Mouse (Mus musculus) lung, embryonic 15.5 days (tissue): ENCODE data around the gene Uqcc1. TPM values are rescaled to one million over a fixed set of nuclear protein-coding genes. Genes with fewer than 3 reads are reported as not detected.
"Not testable (repeated sequence)": the region's sequence is repeated elsewhere in the genome, so short reads cannot be mapped to it uniquely, and the experiment has no call there.

Source experiments
- ATAC-seq: fragments of 200-750 bp; cut with Nextera tagmentation; 2 replicates; pipeline ENCODE4 v1.8.0; 2017; ENCODE audit warnings: moderate number of reproducible peaks, borderline replicate concordance; ENCODE audit not compliant: low FRiP score, low TSS enrichment; ENCODE audit errors: extremely low read depth
- H3K27ac ChIP-seq: fragments of 300-500 bp; sonication (generic); 2 replicates; pipeline ENCODE4 v1.5.1; 2015; ENCODE audit warnings: moderate library complexity, mild to moderate bottlenecking, inconsistent platforms
- H3K27me3 ChIP-seq: fragments of 300-500 bp; sonication (generic); 2 replicates; pipeline ENCODE4 v1.6.1; 2015; ENCODE audit warnings: inconsistent platforms
- H3K36me3 ChIP-seq: fragments of 300-500 bp; sonication (generic); 2 replicates; pipeline ENCODE4 v1.6.1; 2015; ENCODE audit warnings: inconsistent platforms
- H3K4me1 ChIP-seq: fragments of 300-500 bp; sonication (generic); 2 replicates; pipeline ENCODE4 v1.6.1; 2015; ENCODE audit warnings: inconsistent platforms
- H3K4me2 ChIP-seq: fragments of 300-500 bp; sonication (generic); 2 replicates; pipeline ENCODE4 v1.6.1; 2015; ENCODE audit warnings: inconsistent platforms, mild to moderate bottlenecking, moderate library complexity
- H3K4me3 ChIP-seq: fragments of 300-500 bp; sonication (generic); 2 replicates; pipeline ENCODE4 v1.5.1; 2015; ENCODE audit warnings: mild to moderate bottlenecking, inconsistent platforms
- H3K9ac ChIP-seq: fragments of 300-500 bp; sonication (generic); 2 replicates; pipeline ENCODE4 v1.6.1; 2015; ENCODE audit warnings: inconsistent platforms
- H3K9me3 ChIP-seq: fragments of 300-500 bp; sonication (generic); 2 replicates; pipeline ENCODE4 v1.6.1; 2016; ENCODE audit warnings: inconsistent platforms
- WGBS: fragments of 180-500 bp; shearing (Covaris S2); methylation state at CpG from one replicate; pipeline ENCODE4 v1.1.7; 2015; 5-methylcytosine and 5-hydroxymethylcytosine counted together
- polyA plus RNA-seq: library from polyadenylated mRNA; unstranded; fragments of >200 nt; fragmentation: Nextera tagmentation; extraction: Ambion mirVana; gene quantifications from 2 replicates; pipeline ENCODE4 v1.2.1, GENCODE M21; 2015

Uqcc1 gene
- polyA plus RNA-seq, 1 experiment from 2014 or later: 65.9 TPM

DNA sequence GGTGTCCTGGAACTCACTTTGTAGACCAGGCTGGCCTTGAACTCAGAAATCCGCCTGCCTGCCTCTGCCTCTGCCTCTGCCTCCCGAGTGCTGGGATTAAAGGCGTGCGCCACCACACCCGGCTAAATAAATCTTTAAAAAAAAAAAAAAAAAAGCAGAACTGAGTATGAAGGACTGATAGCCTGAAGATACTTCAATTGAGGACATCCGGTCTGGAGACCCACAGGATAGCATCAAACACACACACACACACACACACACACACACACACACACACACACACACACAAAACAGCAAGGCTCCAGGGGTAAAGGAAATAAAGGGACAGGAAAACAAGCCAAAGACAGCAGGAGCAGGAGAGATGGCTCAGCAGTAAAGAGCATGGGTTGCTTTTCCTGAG is 4.9 kb downstream of the Uqcc1 start:
- not testable (repeated sequence) for H3K4me1 ChIP-seq, H3K4me2 ChIP-seq, H3K9me3 ChIP-seq, H3K27ac ChIP-seq, H3K9ac ChIP-seq, H3K4me3 ChIP-seq, ATAC-seq, H3K27me3 ChIP-seq
- WGBS: 92% methylated on average over 6 of the region's 6 CpGs
- peaks cover 12% of the 10 kb centered on the region; the same call in 1 of the 2 replicates for H3K36me3 ChIP-seq

DNA sequence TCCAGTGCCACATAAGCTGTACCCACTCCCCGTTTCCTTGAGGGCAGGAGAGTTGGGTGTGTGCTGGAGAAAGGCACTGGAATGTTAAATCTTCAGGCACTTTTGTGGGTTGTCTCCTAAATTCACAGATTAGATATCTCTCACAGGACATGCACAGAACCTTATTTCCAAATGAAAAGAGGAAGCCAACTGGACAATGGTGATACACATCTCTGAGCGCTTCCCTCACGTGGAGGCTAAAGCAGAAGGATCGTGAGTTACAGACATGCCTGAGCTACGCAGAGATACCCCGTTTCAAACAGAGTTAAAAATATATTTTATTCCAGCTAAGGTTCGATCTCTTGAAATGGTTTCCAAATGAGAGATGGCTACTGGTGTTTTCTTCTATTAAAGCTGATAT is 7.0 kb downstream of the Uqcc1 start:
- H3K27me3 ChIP-seq: no peaks in the 10 kb centered on the region
- H3K9me3 ChIP-seq: no peaks in the 10 kb centered on the region
- no peak overlapping the region for H3K4me3 ChIP-seq
- peaks cover 20% of the 10 kb centered on the region for H3K36me3 ChIP-seq
- 91% methylated on average over 7 of the region's 7 CpGs for WGBS
- no peak for ATAC-seq
- no peak overlapping the region for H3K4me2 ChIP-seq
- no peak overlapping the region for H3K27ac ChIP-seq
- no peak overlapping the region for H3K9ac ChIP-seq
- no peaks in the 10 kb centered on the region for H3K4me1 ChIP-seq

DNA sequence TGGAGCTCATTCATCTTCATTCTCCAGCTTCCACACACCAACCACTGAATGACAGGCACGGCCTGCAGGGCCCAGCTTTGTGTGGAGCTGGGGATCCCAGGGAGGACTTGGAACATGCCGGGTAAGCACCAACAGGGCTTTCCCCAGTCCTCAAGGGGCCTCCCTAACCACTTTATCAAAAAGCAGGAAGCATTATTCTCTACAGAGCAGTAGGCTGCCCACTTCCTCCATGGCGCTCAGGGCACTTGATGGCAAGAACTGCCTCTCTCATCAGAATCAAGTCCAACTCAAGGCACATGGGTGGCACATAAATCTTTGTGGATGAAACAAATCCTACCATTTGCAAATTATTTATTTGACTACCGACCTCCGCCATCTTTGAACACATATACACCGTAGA is 15.4 kb downstream of the Uqcc1 start:
- H3K4me2 ChIP-seq: no peak overlapping the region
- no peak overlapping the region for H3K27ac ChIP-seq
- no peaks in the 10 kb centered on the region for H3K4me1 ChIP-seq
- peaks cover 37% of the 10 kb centered on the region for H3K36me3 ChIP-seq
- no peak for ATAC-seq
- 86% methylated on average over 6 of the region's 6 CpGs for WGBS
- H3K27me3 ChIP-seq: no peaks in the 10 kb centered on the region
- no peak overlapping the region for H3K4me3 ChIP-seq
- no peaks in the 10 kb centered on the region for H3K9me3 ChIP-seq
- H3K9ac ChIP-seq: no peak overlapping the region

DNA sequence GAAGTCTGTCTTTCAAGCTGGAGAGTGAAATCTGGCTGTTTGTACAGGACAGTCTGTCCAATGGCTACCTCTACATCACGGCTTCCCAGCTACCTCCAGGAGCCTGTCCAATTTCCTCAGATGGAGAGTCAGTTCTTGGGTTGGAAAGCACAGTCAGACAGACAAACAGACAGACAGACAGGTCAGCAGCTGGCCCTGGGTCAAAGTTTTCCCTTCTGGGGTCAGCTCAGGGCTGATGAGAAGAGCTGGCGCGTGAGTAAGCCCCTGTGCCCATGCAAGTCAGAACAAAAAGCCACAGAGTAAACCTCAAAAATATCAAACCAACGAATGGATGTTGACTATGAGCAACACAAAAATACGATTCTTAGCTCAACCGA is 26.5 kb downstream of the Uqcc1 start:
- no peak overlapping the region for H3K4me3 ChIP-seq
- no peak for ATAC-seq
- H3K4me2 ChIP-seq: no peak overlapping the region
- no peak overlapping the region for H3K9ac ChIP-seq
- H3K27me3 ChIP-seq: no peaks in the 10 kb centered on the region
- no peaks in the 10 kb centered on the region for H3K9me3 ChIP-seq
- peaks cover 8% of the 10 kb centered on the region; the same call in 1 of the 2 replicates for H3K36me3 ChIP-seq
- no peaks in the 10 kb centered on the region for H3K4me1 ChIP-seq
- no peak overlapping the region for H3K27ac ChIP-seq
- 91% methylated on average over 6 of the region's 6 CpGs for WGBS

DNA sequence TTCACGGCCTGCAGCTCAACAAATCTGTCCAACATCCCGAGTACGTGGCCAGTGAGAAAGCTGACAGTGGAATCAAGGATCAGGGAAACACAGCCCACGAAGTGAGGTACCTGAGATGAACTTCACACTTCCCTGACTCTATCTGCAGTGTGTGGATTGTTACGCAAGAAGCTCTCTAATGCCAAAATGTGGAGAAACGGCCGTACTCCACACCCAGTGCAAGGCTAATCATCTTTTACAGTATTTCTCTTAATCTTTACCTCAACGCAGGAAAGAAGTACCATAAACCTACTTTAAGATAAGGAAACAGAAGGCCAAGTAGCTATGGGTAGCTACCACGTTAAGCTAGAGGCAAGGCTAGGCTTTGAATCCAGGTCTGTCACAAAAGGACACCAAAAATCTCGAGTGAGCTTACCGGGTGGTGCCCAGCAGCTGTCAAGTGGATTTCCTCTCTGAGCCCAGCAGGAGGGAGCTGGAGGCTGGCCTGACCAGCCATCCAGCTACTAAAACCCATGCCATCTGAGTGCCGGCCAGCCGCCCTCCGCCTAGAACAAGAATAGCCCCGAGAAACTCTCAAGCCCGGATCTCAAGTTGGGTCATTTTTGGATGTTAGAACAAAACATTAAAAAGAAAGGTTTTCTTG is 27.0 kb downstream of the Uqcc1 start:
- Histone ChIP-seq H3K4me2 (no peak overlapping the region), H3K9ac (no peak overlapping the region), H3K27me3 (no peaks in the 10 kb centered on the region), H3K36me3 (peaks cover 7% of the 10 kb centered on the region; the same call in 1 of the 2 replicates), H3K9me3 (no peaks in the 10 kb centered on the region), H3K4me1 (no peaks in the 10 kb centered on the region), H3K27ac (no peak overlapping the region), H3K4me3 (no peak overlapping the region)
- WGBS: 85% methylated on average over 16 of the region's 16 CpGs
- ATAC-seq: no peak

DNA sequence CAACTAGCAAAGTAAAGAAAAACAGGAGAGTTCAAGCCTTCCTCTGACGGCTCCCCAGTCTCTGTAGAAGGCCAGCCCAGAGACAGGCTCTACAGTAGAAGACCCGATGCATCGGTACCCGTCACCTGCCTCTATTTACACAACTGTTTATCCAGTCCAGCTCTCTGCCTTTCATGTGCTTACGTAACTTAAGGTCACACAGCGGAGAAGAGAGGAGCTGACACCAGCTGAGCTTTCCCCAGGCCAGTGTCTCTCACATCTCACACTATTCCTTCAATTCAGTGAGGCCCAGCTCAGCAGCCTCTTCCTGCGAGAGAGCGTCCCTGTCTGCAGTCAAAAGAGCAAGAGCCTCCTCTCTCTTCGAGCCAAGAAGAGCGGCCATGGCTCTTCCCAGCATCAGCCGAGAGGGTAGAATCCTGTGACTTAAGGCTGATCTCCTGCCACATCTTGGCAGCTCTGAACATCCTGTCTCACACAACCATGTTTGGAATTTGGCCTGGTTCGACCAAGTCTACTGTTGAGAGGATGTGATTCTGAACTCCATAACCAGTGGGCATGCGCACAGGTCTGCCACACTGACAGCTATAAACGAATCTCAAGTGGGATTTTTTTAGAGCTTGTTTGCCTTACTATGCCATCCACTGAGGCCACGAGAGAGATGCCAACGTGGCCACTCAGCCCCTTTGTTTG is 34.9 kb downstream of the Uqcc1 start:
- Histone ChIP-seq H3K27ac (0 out of 2 replicates have a peak overlapping the region, but pooled peaks have one; percentile 6), H3K4me1 (no peaks in the 10 kb centered on the region), H3K4me2 (no peak overlapping the region), H3K9me3 (no peaks in the 10 kb centered on the region), H3K36me3 (peaks cover 7% of the 10 kb centered on the region; the same call in 1 of the 2 replicates), H3K9ac (no peak overlapping the region), H3K27me3 (no peaks in the 10 kb centered on the region), H3K4me3 (no peak overlapping the region)
- ATAC-seq: no peak
- 66% methylated on average over 16 of the region's 16 CpGs for WGBS

DNA sequence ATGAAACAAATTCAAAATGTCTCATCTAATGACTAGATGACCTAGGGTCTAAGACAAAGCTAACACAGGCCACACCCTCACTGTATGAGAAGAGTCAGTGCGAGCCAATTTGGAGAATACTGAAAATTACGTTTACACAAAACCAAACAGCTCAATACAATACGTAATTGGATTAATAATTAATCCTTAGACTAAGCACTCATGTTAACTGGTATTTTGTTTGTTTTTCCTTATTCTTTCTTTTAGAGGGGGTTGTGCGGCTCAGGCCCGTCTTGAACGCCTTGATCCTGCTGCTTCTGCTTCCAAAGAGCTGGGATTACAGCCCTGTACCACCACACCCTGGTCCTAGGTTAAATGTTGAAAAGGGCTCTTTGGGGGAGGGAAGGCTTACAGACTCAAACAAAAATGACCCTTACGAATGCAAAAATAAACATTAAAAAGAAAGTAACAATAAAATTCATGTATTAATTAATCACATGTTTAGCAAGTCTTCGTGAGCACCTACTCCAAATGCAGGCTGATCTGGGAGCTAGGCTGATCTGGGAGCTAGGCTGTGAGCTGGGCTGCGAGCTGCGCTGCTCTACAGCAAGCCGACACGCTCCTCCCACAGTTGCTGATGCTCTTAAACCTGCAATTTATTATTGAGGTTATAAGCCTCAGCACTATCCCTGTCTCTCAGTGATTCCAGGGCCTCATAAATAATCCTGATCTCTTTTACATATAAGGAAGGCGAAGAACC is 35.6 kb downstream of the Uqcc1 start:
- H3K9me3 ChIP-seq: no peaks in the 10 kb centered on the region
- H3K4me1 ChIP-seq: no peaks in the 10 kb centered on the region
- H3K27ac ChIP-seq: 0 out of 2 replicates have a peak overlapping the region, but pooled peaks have one; percentile 6
- ATAC-seq: no peak
- 75% methylated on average over 13 of the region's 13 CpGs for WGBS
- no peak overlapping the region for H3K4me3 ChIP-seq
- H3K9ac ChIP-seq: no peak overlapping the region
- no peak overlapping the region for H3K4me2 ChIP-seq
- no peaks in the 10 kb centered on the region for H3K27me3 ChIP-seq
- H3K36me3 ChIP-seq: peaks cover 7% of the 10 kb centered on the region; the same call in 1 of the 2 replicates

DNA sequence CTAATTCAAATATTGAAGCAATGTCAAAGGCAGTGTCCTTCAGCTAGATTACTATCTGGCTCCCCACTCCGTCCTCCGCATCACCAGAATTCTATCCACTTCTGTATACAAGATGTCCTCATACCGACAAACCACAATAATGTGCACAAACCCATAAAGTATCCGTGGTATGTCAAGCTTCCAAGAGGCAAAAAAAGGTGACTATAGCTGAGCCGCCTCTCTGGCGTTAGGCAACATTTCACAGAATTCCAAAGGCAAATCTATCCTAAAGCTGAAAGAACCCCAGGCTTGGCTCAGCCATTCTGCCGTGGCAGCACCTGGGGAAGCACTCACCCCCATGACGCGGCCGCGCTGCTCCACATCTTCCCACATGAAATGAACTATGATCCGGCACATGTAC is 43.3 kb downstream of the Uqcc1 start:
- 86% methylated on average over 12 of the region's 12 CpGs for WGBS
- Histone ChIP-seq H3K4me3 (no peak overlapping the region), H3K4me1 (no peaks in the 10 kb centered on the region), H3K9me3 (no peaks in the 10 kb centered on the region), H3K27me3 (no peaks in the 10 kb centered on the region), H3K27ac (no peak overlapping the region), H3K4me2 (no peak overlapping the region), H3K36me3 (peaks cover 23% of the 10 kb centered on the region), H3K9ac (no peak overlapping the region)
- no peak for ATAC-seq

DNA sequence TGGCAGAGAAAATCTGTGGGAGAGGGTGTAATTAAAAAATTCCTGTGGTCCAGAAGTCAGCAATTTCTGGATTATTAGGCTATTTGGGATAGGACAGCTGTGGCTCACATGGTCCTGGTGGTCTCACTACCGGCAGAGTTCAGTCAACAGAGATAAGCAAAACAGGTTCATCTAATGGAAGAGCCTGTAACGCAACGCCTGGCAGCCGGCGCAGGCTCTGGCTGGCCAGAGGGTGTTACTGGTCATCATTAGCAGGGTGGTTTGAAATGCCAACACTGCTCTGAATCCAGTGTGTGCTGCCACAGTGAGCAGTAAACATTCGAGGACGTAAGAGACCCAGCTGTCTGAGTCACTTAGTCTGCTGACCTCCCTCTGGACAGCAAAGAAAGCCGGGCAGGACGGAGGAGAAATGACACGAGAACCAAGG is 44.8 kb downstream of the Uqcc1 start:
- no peak for ATAC-seq
- Histone ChIP-seq H3K27ac (no peak overlapping the region), H3K9me3 (no peaks in the 10 kb centered on the region), H3K4me3 (no peak overlapping the region), H3K9ac (no peak overlapping the region), H3K4me1 (no peaks in the 10 kb centered on the region), H3K27me3 (no peaks in the 10 kb centered on the region), H3K4me2 (no peak overlapping the region), H3K36me3 (peaks cover 23% of the 10 kb centered on the region)
- WGBS: 77% methylated on average over 10 of the region's 10 CpGs

DNA sequence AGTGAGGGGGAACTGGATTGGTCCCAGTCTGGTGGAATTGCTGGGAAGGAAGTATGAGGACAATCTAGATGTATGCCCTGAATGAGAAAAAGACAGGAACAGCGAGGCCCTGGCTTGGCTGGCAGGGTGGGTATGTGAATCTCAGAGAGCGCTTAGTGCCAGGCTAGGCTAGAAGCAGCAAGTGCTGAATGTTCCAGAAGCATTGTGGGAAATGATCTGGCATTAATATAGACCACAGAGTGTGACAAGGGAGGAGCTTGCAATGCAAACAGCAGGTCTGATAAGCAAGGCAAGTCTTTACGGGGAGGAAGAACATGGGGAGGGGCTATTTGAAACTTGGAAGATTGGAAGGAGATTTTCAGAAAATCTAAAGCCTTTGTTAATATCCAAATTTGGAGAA is 48.0 kb downstream of the Uqcc1 start:
- H3K27me3 ChIP-seq: no peaks in the 10 kb centered on the region
- H3K4me1 ChIP-seq: no peaks in the 10 kb centered on the region
- H3K9me3 ChIP-seq: no peaks in the 10 kb centered on the region
- peaks cover 26% of the 10 kb centered on the region for H3K36me3 ChIP-seq
- no peak overlapping the region for H3K27ac ChIP-seq
- no peak overlapping the region for H3K4me3 ChIP-seq
- H3K4me2 ChIP-seq: no peak overlapping the region
- 71% methylated on average over 3 of the region's 3 CpGs for WGBS
- H3K9ac ChIP-seq: no peak overlapping the region
- ATAC-seq: no peak

DNA sequence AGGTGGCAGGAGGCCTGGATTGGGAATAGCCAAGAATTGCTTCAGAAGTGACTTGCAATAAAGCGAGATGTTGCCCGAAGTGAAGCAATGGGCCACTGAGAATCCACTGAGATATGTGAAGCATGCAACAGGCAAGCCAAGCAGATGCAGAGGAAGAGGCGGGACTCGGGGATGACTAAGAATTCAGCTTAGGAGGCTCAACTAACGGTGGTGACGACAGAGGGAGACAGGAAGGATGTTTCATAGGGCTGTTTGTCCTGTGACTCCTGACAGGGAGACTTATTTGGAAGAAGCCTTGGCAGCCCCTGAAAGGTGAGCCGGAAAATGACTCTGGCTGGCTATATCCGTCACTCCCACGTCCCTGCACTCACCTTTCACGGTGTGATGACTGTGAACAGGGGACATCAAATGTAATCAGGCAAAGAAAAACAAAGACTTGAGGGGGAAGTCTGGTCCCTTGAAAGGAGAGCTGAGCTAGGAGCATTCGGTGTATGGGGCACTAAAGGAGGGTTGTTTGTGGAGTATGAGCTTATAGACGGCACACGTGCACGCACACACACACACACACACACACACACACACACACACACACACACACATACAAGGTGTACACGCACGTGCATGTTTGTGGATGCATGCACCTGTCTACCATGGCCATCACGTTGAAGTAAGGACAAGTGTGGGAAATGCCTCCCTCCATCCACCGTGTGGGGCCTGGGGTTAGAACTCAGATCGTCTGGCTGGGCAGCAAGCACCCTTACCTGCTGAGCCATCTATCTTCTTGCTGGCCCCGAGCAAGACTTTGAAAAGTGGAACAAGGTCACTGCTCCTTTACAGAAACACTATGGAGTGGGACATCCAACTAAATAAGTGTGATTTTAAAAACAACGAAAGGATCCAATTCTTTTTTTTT is 50.9 kb downstream of the Uqcc1 start:
- no peak overlapping the region for H3K4me3 ChIP-seq

More for the DNA sequence above, 50.9 kb downstream of the Uqcc1 start:
- Histone ChIP-seq H3K36me3 (peaks cover 19% of the 10 kb centered on the region; the same call in 1 of the 2 replicates), H3K4me2 (no peak overlapping the region), H3K9ac (no peak overlapping the region), H3K4me1 (no peaks in the 10 kb centered on the region), H3K27ac (no peak overlapping the region), H3K9me3 (no peaks in the 10 kb centered on the region), H3K27me3 (no peaks in the 10 kb centered on the region)
- no peak for ATAC-seq
- WGBS: 76% methylated on average over 21 of the region's 21 CpGs
